Mouse (Mus musculus) myocyte (in vitro differentiated cells): Measurements from ENCODE around the gene Tasp1.
"Not testable (repeated sequence)": the region's sequence is repeated elsewhere in the genome, so short reads cannot be mapped to it uniquely, and the experiment has no call there.

Experiments used
- POLR2A ChIP-seq: IDR thresholded peaks from one replicate; pipeline ENCODE4 v1.6.1; 2011; ENCODE audit warnings: low read depth, mild to moderate bottlenecking, control low read depth, moderate library complexity; ENCODE audit not compliant: insufficient read length
- USF1 ChIP-seq: IDR thresholded peaks from one replicate; pipeline ENCODE4 v1.6.1; 2011; ENCODE audit warnings: low read depth, mild to moderate bottlenecking, control low read depth, moderate library complexity

DNA sequence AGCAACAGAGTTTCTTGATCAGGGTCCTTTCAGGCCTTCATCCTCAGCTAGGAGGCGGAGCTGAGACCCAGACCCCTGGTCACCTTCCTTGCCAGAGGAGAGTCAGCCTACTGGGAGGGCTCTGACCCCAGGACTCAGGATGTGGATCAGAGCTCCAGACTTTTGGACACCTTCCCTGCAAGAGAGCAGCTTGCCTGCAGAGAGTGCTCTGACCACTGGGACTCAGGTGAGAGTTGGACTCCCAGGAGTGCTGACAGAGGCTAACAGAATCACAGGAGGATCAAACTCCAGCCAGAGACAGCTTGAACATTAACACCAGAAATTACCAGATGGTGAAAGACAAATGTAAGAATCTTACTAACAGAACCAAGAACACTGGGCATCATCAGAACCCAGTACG is 197.5 kb downstream of the Tasp1 start:
- not testable (repeated sequence) for TF ChIP-seq USF1, POLR2A
